Mouse (Mus musculus) CH12.LX (cell line): Measurements from ENCODE around the gene Mark4. TPM values are rescaled to one million over a fixed set of nuclear protein-coding genes. Genes with fewer than 3 reads are reported as not detected.

Source experiments
- DNase-seq: peaks from one replicate; pipeline ENCODE4 v3.0.0-alpha.2; 2013; ENCODE audit errors: extremely low read depth
- H3K27ac ChIP-seq: 2 replicates; pipeline ENCODE4 v1.5.1; 2012; ENCODE audit warnings: low read depth, mild to moderate bottlenecking, control low read depth, moderate library complexity; ENCODE audit not compliant: insufficient read depth
- H3K27me3 ChIP-seq: replicated peaks from 2 replicates; pipeline ENCODE3; 2012; ENCODE audit warnings: inconsistent platforms
- H3K36me3 ChIP-seq, 2 experiments: replicated peaks in 1 of 2; 2 replicates each; pipeline versions ENCODE3 to v1.6.1; 2012; ENCODE audit warnings: inconsistent platforms in 1 of 2, low read length in 1 of 2, mild to moderate bottlenecking in 1 of 2, mixed read lengths in 1 of 2, moderate library complexity in 1 of 2; ENCODE audit not compliant: control insufficient read depth in 1 of 2, insufficient read depth in 1 of 2
- H3K4me1 ChIP-seq, 2 experiments: 2 replicates each; pipeline ENCODE4 v1.6.1; 2012; ENCODE audit warnings: inconsistent platforms in 1 of 2, moderate library complexity in 1 of 2; ENCODE audit not compliant: insufficient read depth in 2 of 2, control insufficient read depth in 1 of 2
- H3K4me2 ChIP-seq: 2 replicates; pipeline ENCODE4 v1.6.1; 2012; ENCODE audit warnings: low read depth, mild to moderate bottlenecking, control low read depth; ENCODE audit not compliant: poor library complexity, insufficient read depth, severe bottlenecking
- H3K4me3 ChIP-seq, 3 experiments: fragments of 150-350 bp in 1 of 3; sonication (generic) in 1 of 3; replicated peaks in 1 of 3; 2 replicates each; pipeline versions ENCODE3 to v1.5.1; 2011 to 2012; ENCODE audit warnings: low read depth in 2 of 3, low read length in 2 of 3, mild to moderate bottlenecking in 2 of 3, moderate library complexity in 2 of 3, control low read depth in 1 of 3, improper control_type of control experiment in 1 of 3, inconsistent platforms in 1 of 3, mixed read lengths in 1 of 3; ENCODE audit not compliant: poor library complexity in 1 of 3
- H3K79me2 ChIP-seq: replicated peaks from 2 replicates; pipeline ENCODE4 v1.6.1; 2012; ENCODE audit warnings: mild to moderate bottlenecking, moderate library complexity; ENCODE audit not compliant: control insufficient read depth, poor library complexity, insufficient read depth, severe bottlenecking; ENCODE audit errors: extremely low read depth
- H3K9ac ChIP-seq: 2 replicates; pipeline ENCODE4 v1.6.1; 2012; ENCODE audit warnings: low read depth, mild to moderate bottlenecking, control low read depth, moderate library complexity; ENCODE audit not compliant: insufficient read depth
- H3K9me3 ChIP-seq: replicated peaks from 2 replicates; pipeline ENCODE3; 2012; ENCODE audit warnings: low read length, inconsistent platforms, mixed read lengths
- ELF1 ChIP-seq: IDR thresholded peaks from 2 replicates; pipeline ENCODE4 v1.6.1; 2014; ENCODE audit warnings: low read depth, mild to moderate bottlenecking, inconsistent platforms, low read length, improper control_type of control experiment
- EP300 ChIP-seq: IDR thresholded peaks from 2 replicates; pipeline ENCODE4 v1.6.1; 2011; ENCODE audit warnings: low read length, improper control_type of control experiment
- ETS1 ChIP-seq: conservative IDR thresholded peaks from 2 replicates; pipeline ENCODE4 v1.6.1; 2012; ENCODE audit warnings: low read depth, mild to moderate bottlenecking, inconsistent platforms, low read length, improper control_type of control experiment, moderate library complexity
- GABPA ChIP-seq: IDR thresholded peaks from 2 replicates; pipeline ENCODE4 v1.6.1; 2012; ENCODE audit warnings: low read depth, low read length, improper control_type of control experiment, inconsistent platforms; ENCODE audit not compliant: insufficient replicate concordance
- IRF4 ChIP-seq: IDR thresholded peaks from 2 replicates; pipeline ENCODE4 v1.6.1; 2014; ENCODE audit warnings: low read depth, mild to moderate bottlenecking, inconsistent platforms, low read length, improper control_type of control experiment
- JUN ChIP-seq: IDR thresholded peaks from 2 replicates; pipeline ENCODE4 v1.6.1; 2011; ENCODE audit warnings: low read depth, mild to moderate bottlenecking, low read length, improper control_type of control experiment, moderate library complexity; ENCODE audit not compliant: insufficient read depth
- JUND ChIP-seq: conservative IDR thresholded peaks from 2 replicates; pipeline ENCODE4 v1.6.1; 2011; ENCODE audit warnings: low read depth, low read length, improper control_type of control experiment
- MAX ChIP-seq: IDR thresholded peaks from 2 replicates; pipeline ENCODE4 v1.6.1; 2011; ENCODE audit warnings: low read length, improper control_type of control experiment
- MAZ ChIP-seq: IDR thresholded peaks from 2 replicates; pipeline ENCODE4 v1.6.1; 2012; ENCODE audit warnings: low read depth, mild to moderate bottlenecking, inconsistent platforms, low read length, improper control_type of control experiment, moderate library complexity
- MXI1 ChIP-seq: IDR thresholded peaks from 2 replicates; pipeline ENCODE4 v1.6.1; 2011; ENCODE audit warnings: mild to moderate bottlenecking, low read depth, low read length, improper control_type of control experiment
- PAX5 ChIP-seq: IDR thresholded peaks from 2 replicates; pipeline ENCODE4 v1.6.1; 2012; ENCODE audit warnings: low read length, inconsistent platforms, mixed read lengths
- POLR2AphosphoS2 ChIP-seq: IDR thresholded peaks from 2 replicates; pipeline ENCODE4 v1.6.1; 2011; ENCODE audit warnings: low read depth, low read length, improper control_type of control experiment
- RAD21 ChIP-seq: IDR thresholded peaks from 2 replicates; pipeline ENCODE4 v1.6.1; 2011; ENCODE audit warnings: low read depth, mild to moderate bottlenecking, low read length, improper control_type of control experiment, moderate library complexity
- SIN3A ChIP-seq: IDR thresholded peaks from 2 replicates; pipeline ENCODE4 v1.6.1; 2012; ENCODE audit warnings: low read length, improper control_type of control experiment, inconsistent platforms
- TBP ChIP-seq: conservative IDR thresholded peaks from 2 replicates; pipeline ENCODE4 v1.6.1; 2011; ENCODE audit warnings: low read depth, low read length, improper control_type of control experiment
- TCF12 ChIP-seq: IDR thresholded peaks from 2 replicates; pipeline ENCODE4 v1.6.1; 2014; ENCODE audit warnings: low read depth, mild to moderate bottlenecking, inconsistent platforms, low read length, improper control_type of control experiment
- UBTF ChIP-seq: IDR thresholded peaks from 2 replicates; pipeline ENCODE4 v1.6.1; 2012; ENCODE audit warnings: low read depth, mild to moderate bottlenecking, inconsistent platforms, low read length, improper control_type of control experiment, moderate library complexity
- USF2 ChIP-seq: conservative IDR thresholded peaks from 2 replicates; pipeline ENCODE4 v1.6.1; 2011; ENCODE audit warnings: low read depth, low read length, improper control_type of control experiment
- ZKSCAN1 ChIP-seq: IDR thresholded peaks from 2 replicates; pipeline ENCODE4 v1.6.1; 2012; ENCODE audit warnings: low read depth, inconsistent platforms, low read length, improper control_type of control experiment, borderline replicate concordance
- dilution Hi-C: fragments of 300-500 bp; cut with MboI; formaldehyde crosslinking; loops from 2 replicates; pipeline ENCODE4 v1.14.3; 2020; ENCODE audit warnings: low sequenced_read_pairs; ENCODE audit not compliant: extremely low pct_unique_long_range_greater_than_20kb, extremely low pct_ligation_motif_present
- in situ Hi-C: fragments of 300-500 bp; cut with MboI; formaldehyde crosslinking; loops from 3 replicates; pipeline ENCODE4 v1.14.3; 2019; ENCODE audit warnings: low sequenced_read_pairs, low pct_ligation_motif_present, low pct_unique_long_range_greater_than_20kb, mixed read lengths
- polyA plus RNA-seq: library from polyadenylated mRNA; unstranded; fragments of >175 nt; gene quantifications from 2 replicates; pipeline ENCODE4 v1.2.1, GENCODE M21; 2012; ENCODE audit warnings: low read depth; ENCODE audit not compliant: insufficient read length
- total RNA-seq, 2 experiments: library from RNA; depleted of rRNA; stranded (reverse); fragments of 300-350 nt in 1 of 2; fragments of >200 nt in 1 of 2; gene quantifications; 2 replicates each; pipeline ENCODE4 v1.2.3; 2012 to 2014

Gene Mark4
- total and polyA plus RNA-seq, 3 experiments: 1.7 to 11.9 (median 7.3) TPM

- H3K4me3 ChIP-seq: no peak overlapping the region
- H3K27ac ChIP-seq: no peak overlapping the region
- H3K79me2 ChIP-seq: no peaks in the 10 kb centered on the region
- no peak overlapping the region for H3K9ac ChIP-seq
- no peak for TF ChIP-seq MXI1
- TF ChIP-seq MAX: no peak
- no peak for TF ChIP-seq GABPA
- TF ChIP-seq IRF4: no peak
- TF ChIP-seq ELF1: no peak
- no peak for TF ChIP-seq RAD21
- no peak for TF ChIP-seq JUND
- TF ChIP-seq UBTF: no peak
- no peak for TF ChIP-seq ZKSCAN1
- no peak for TF ChIP-seq TCF12
- TF ChIP-seq, all 38 proteins: peak for 0
- H3K9me3 ChIP-seq: peaks cover 2% of the 10 kb centered on the region
- in situ Hi-C loops (no loop called here), dilution Hi-C loops (no loop called here)
- H3K36me3 ChIP-seq: no peaks in the 10 kb centered on the region
- peaks cover 70% of the 10 kb centered on the region for H3K27me3 ChIP-seq
- no peak overlapping the region for H3K4me2 ChIP-seq
- DNase-seq: no peak
- peaks cover 5 to 7% of the 10 kb centered on the region in 2 experiments; a peak in 2 of 4 replicates for H3K4me1 ChIP-seq
Observed at GRCm38 (mm10) chr7:19485488-19485887, 26.9 kb upstream of the Mark4 start.

- H3K9me3 ChIP-seq: peaks cover 5% of the 10 kb centered on the region
- no peak overlapping the region for H3K4me2 ChIP-seq
- no peak overlapping the region for H3K27ac ChIP-seq
- no peak for TF ChIP-seq PAX5
- TF ChIP-seq ETS1: no peak
- no peak for TF ChIP-seq POLR2AphosphoS2
- TF ChIP-seq, all 38 proteins: peak for 0
- no peak for DNase-seq
- dilution Hi-C loops (no loop called here), in situ Hi-C loops (no loop called here)
- Histone ChIP-seq H3K4me3 (no peak overlapping the region), H3K36me3 (no peaks in the 10 kb centered on the region), H3K79me2 (no peaks in the 10 kb centered on the region), H3K27me3 (peaks cover 63% of the 10 kb centered on the region), H3K4me1 (peaks cover 5 to 7% of the 10 kb centered on the region in 2 experiments; a peak in 2 of 4 replicates), H3K9ac (no peak overlapping the region)
Observed at GRCm38 (mm10) chr7:19483281-19483680, 24.7 kb upstream of the Mark4 start.

- peaks cover 13% of the 10 kb centered on the region for H3K9me3 ChIP-seq
- H3K79me2 ChIP-seq: no peaks in the 10 kb centered on the region
- DNase-seq: no peak
- in situ Hi-C loops (no loop called here), dilution Hi-C loops (no loop called here)
- peaks cover 70% of the 10 kb centered on the region for H3K27me3 ChIP-seq
- H3K36me3 ChIP-seq: no peaks in the 10 kb centered on the region
- H3K4me2 ChIP-seq: no peak overlapping the region
- no peak overlapping the region for H3K27ac ChIP-seq
- TF ChIP-seq JUN (no peak), USF2 (no peak), TBP (no peak), SIN3A (no peak), EP300 (no peak), MAZ (no peak)
- H3K9ac ChIP-seq: no peak overlapping the region
- H3K4me3 ChIP-seq: no peak overlapping the region
- H3K4me1 ChIP-seq: peaks cover 7 to 13% of the 10 kb centered on the region in 2 experiments
Observed at GRCm38 (mm10) chr7:19477624-19478384, 19.2 kb upstream of the Mark4 start.
